Mouse (Mus musculus) right cerebral cortex, postnatal 4 days (tissue): ENCODE data around the gene Vmn1r151.
"Not testable (repeated sequence)": the region's sequence is repeated elsewhere in the genome, so short reads cannot be mapped to it uniquely, and the experiment has no call there.

Source experiments
- DNase-seq: peaks from one replicate; pipeline ENCODE4 v3.0.0-alpha.2; 2022

Gene Vmn1r151

DNA sequence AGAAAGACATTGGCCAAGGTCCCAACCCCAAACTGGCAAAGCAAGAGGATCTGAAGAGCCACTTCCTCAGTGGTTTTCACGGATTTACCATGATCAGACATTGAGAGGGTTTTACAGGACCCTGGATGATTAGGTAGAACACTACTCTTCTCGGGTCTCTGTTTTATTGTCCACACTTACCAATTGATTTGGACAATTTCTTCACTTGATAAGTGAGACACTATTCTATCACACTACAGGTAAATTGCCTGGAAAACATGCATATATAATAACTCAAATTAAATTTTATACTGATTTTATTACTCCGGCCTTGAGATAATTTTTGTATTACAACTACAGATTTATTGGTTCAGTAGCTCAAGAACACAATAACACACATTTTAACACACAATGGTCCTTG is at the start of gene Vmn1r151:
Vmn1r151 (minus strand) TSS at position 101 of the 400 bp plus-strand sequence.
- DNase-seq: not testable (repeated sequence)

DNA sequence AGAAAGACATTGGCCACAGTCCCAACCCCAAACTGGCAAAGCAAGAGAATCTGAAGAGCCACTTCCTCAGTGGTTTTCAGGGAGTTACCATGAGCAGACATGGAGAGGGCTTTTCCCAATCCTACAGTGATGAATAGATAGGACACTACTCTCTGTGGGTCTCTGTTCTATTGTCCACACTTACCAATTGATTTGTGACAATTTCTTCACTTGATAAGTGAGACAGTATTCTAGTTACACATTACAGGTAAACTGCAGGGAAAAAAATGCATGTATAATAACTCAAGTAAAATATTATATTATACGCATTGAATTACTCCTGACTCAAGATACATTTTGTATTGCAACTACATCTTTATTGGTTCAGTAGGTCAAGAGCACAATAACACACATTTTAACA is 35.3 kb upstream of the Vmn1r151 start, which contains the start of gene Gm8677:
Gm8677 (minus strand) TSS at position 101 of the 400 bp plus-strand sequence.
- DNase-seq: not testable (repeated sequence)

DNA sequence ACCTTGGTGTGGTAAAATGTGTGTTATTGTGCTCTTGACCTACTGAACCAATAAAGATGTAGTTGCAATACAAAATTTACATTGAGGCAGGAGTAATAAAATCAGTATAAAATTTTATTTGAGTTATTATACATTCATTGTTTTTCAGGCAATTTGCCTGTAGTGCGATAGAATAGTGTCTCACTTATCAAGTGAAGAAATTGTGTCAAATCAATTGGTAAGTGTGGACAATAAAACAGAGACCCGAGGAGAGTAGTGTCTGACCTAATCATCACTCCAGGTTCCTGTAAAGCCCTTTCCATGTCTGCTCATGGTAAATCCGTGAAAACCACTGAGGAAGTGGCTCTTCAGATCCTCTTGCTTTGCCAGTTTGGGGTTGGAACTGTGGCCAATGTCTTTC is 23.2 kb upstream of the Vmn1r151 start, which contains the start of gene Vmn1r152:
Vmn1r152 (plus strand) TSS at position 301 of the 400 bp plus-strand sequence.
- DNase-seq: not testable (repeated sequence)

DNA sequence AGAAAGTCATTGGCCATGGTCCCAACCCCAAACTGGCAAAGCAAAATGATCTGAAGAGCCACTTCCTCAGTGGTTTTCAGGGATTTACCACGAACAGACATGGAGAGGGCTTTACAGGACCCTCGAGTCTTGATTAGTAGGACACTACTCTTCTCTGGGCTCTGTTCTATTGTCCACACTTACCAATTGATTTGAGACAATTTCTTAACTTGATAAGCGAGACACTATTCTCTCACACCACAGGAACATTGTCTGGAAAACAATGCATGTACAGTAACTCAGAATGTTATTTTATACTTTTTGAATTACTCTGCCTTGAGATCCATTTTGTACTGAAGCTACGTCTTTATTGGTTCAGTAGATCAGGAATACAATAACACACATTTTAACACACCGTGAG is 35.5 kb downstream of the Vmn1r151 start, which contains the start of gene Gm10665:
Gm10665 (minus strand) TSS at position 101 of the 400 bp plus-strand sequence.
- DNase-seq: not testable (repeated sequence)
